Mouse (Mus musculus): Measurements from ENCODE around the gene Boc. TPM values are rescaled to one million over a fixed set of nuclear protein-coding genes. Genes with fewer than 3 reads are reported as not detected.

Boc gene
- polyA plus RNA-seq, 2 experiments, result 0.15 to 0.27 TPM

GRCm38 (mm10) chr16:44529691-44530090 lies 29.0 kb downstream of the Boc start:
- H3K9me3 ChIP-seq (ENCODE audit: control insufficient read depth, low read length), result no peaks in the 10 kb centered on the region
- no peaks in the 10 kb centered on the region for H3K36me3 ChIP-seq (replicated peaks; ENCODE audit: control insufficient read depth, insufficient read depth, low read depth)
- H3K27ac ChIP-seq, result no peak overlapping the region
- no peak overlapping the region for H3K4me2 ChIP-seq (ENCODE audit: low read depth)
- ATAC-seq (ENCODE audit: insufficient read depth) (no peak), DNase-seq (ENCODE audit: low read depth in 3 of 3, low spot score in 3 of 3) (no peak)
- H3K9ac ChIP-seq (replicated peaks), result no peak overlapping the region
- no peaks in the 10 kb centered on the region for H3K27me3 ChIP-seq (ENCODE audit: control insufficient read depth, insufficient read depth, low read length)
- no peak for TF ChIP-seq CTCF (IDR thresholded peaks at IDR 0.05; ENCODE audit: low read depth)
- TF ChIP-seq EP300 (IDR thresholded peaks at IDR 0.05; ENCODE audit: low read depth), result no peak
- WGBS (ENCODE audit: insufficient replicate concordance), result 65% methylated on average over 8 of the region's 8 CpGs
- no peak overlapping the region for H3K4me3 ChIP-seq (ENCODE audit: insufficient read depth in 1 of 2, low read depth in 2 of 2, low read length in 2 of 2)
- no peaks in the 10 kb centered on the region for H3K4me1 ChIP-seq (replicated peaks; ENCODE audit: control insufficient read depth in 2 of 2, insufficient read depth in 2 of 2, low read length in 1 of 2)

GRCm38 (mm10) chr16:44528955-44529354 lies 29.7 kb downstream of the Boc start:
- Histone ChIP-seq H3K9ac (replicated peaks) (no peak overlapping the region), H3K27me3 (ENCODE audit: control insufficient read depth, insufficient read depth, low read length) (no peaks in the 10 kb centered on the region), H3K36me3 (replicated peaks; ENCODE audit: control insufficient read depth, insufficient read depth, low read depth) (no peaks in the 10 kb centered on the region), H3K4me1 (replicated peaks; ENCODE audit: control insufficient read depth in 2 of 2, insufficient read depth in 2 of 2, low read length in 1 of 2) (no peaks in the 10 kb centered on the region), H3K27ac (no peak overlapping the region), H3K4me2 (ENCODE audit: low read depth) (no peak overlapping the region), H3K9me3 (ENCODE audit: control insufficient read depth, low read length) (no peaks in the 10 kb centered on the region), H3K4me3 (ENCODE audit: insufficient read depth in 1 of 2, low read depth in 2 of 2, low read length in 2 of 2) (no peak overlapping the region)
- DNase-seq (ENCODE audit: low read depth in 3 of 3, low spot score in 3 of 3), result no peak
- 71% methylated on average over 7 of the region's 7 CpGs for WGBS (ENCODE audit: insufficient replicate concordance)
- TF ChIP-seq EP300 (IDR thresholded peaks at IDR 0.05; ENCODE audit: low read depth) (no peak), CTCF (IDR thresholded peaks at IDR 0.05; ENCODE audit: low read depth) (no peak)
- ATAC-seq (ENCODE audit: insufficient read depth), result no peak

- Histone ChIP-seq H3K4me3 (ENCODE audit: insufficient read depth in 1 of 2, low read depth in 2 of 2, low read length in 2 of 2) (no peak overlapping the region), H3K4me2 (ENCODE audit: low read depth) (no peak overlapping the region), H3K4me1 (replicated peaks; ENCODE audit: control insufficient read depth in 2 of 2, insufficient read depth in 2 of 2, low read length in 1 of 2) (no peaks in the 10 kb centered on the region), H3K27me3 (ENCODE audit: control insufficient read depth, insufficient read depth, low read length) (no peaks in the 10 kb centered on the region), H3K9me3 (ENCODE audit: control insufficient read depth, low read length) (no peaks in the 10 kb centered on the region), H3K27ac (no peak overlapping the region), H3K9ac (replicated peaks) (no peak overlapping the region), H3K36me3 (replicated peaks; ENCODE audit: control insufficient read depth, insufficient read depth, low read depth) (no peaks in the 10 kb centered on the region)
- no peak for TF ChIP-seq EP300 (IDR thresholded peaks at IDR 0.05; ENCODE audit: low read depth)
- TF ChIP-seq CTCF (IDR thresholded peaks at IDR 0.05; ENCODE audit: low read depth), result no peak
- 57% methylated on average over 11 of the region's 11 CpGs for WGBS (ENCODE audit: insufficient replicate concordance)
- ATAC-seq (ENCODE audit: insufficient read depth), result no peak
- DNase-seq (ENCODE audit: low read depth in 3 of 3, low spot score in 3 of 3), result no peak
Measured at GRCm38 (mm10) chr16:44527218-44527905, 31.3 kb downstream of the Boc start.

GRCm38 (mm10) chr16:44526689-44527088 lies 32.0 kb downstream of the Boc start:
- TF ChIP-seq EP300 (IDR thresholded peaks at IDR 0.05; ENCODE audit: low read depth), result no peak
- no peak for TF ChIP-seq CTCF (IDR thresholded peaks at IDR 0.05; ENCODE audit: low read depth)
- WGBS (ENCODE audit: insufficient replicate concordance), result 52% methylated on average over 12 of the region's 12 CpGs
- Histone ChIP-seq H3K27me3 (ENCODE audit: control insufficient read depth, insufficient read depth, low read length) (no peaks in the 10 kb centered on the region), H3K27ac (no peak overlapping the region), H3K9me3 (ENCODE audit: control insufficient read depth, low read length) (no peaks in the 10 kb centered on the region), H3K36me3 (replicated peaks; ENCODE audit: control insufficient read depth, insufficient read depth, low read depth) (no peaks in the 10 kb centered on the region), H3K9ac (replicated peaks) (no peak overlapping the region), H3K4me2 (ENCODE audit: low read depth) (no peak overlapping the region), H3K4me1 (replicated peaks; ENCODE audit: control insufficient read depth in 2 of 2, insufficient read depth in 2 of 2, low read length in 1 of 2) (no peaks in the 10 kb centered on the region), H3K4me3 (ENCODE audit: insufficient read depth in 1 of 2, low read depth in 2 of 2, low read length in 2 of 2) (no peak overlapping the region)
- no peak for ATAC-seq (ENCODE audit: insufficient read depth)
- no peak for DNase-seq (ENCODE audit: low read depth in 3 of 3, low spot score in 3 of 3)

DNA sequence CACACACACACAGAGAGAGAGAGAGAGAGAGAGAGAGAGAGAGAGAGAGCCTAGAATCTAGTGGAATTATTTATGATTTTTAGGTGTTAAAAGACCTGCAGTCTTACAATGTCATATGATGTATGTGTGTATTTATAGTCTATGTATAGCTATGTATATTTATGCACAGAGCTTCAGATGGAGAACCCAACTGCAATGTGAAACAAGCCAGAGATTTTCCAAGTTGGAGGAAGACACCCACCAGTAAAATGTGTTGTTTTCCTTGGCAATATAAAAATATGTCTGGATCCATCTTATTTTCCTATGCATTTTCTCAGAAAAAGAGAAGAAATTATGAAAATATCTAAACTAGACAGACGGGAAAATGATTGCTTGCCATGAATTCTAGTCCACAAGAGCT lies 32.7 kb downstream of the Boc start:
- no peaks in the 10 kb centered on the region for H3K27me3 ChIP-seq (ENCODE audit: control insufficient read depth, insufficient read depth, low read length)
- H3K9me3 ChIP-seq (ENCODE audit: control insufficient read depth, low read length), result no peaks in the 10 kb centered on the region
- ATAC-seq (ENCODE audit: insufficient read depth) (no peak), DNase-seq (ENCODE audit: low read depth in 3 of 3, low spot score in 3 of 3) (no peak)
- H3K4me2 ChIP-seq (ENCODE audit: low read depth), result no peak overlapping the region
- no peak overlapping the region for H3K27ac ChIP-seq
- no peaks in the 10 kb centered on the region for H3K36me3 ChIP-seq (replicated peaks; ENCODE audit: control insufficient read depth, insufficient read depth, low read depth)
- H3K4me1 ChIP-seq (replicated peaks; ENCODE audit: control insufficient read depth in 2 of 2, insufficient read depth in 2 of 2, low read length in 1 of 2), result no peaks in the 10 kb centered on the region
- no peak for TF ChIP-seq EP300 (IDR thresholded peaks at IDR 0.05; ENCODE audit: low read depth)
- TF ChIP-seq CTCF (IDR thresholded peaks at IDR 0.05; ENCODE audit: low read depth), result no peak
- H3K4me3 ChIP-seq (ENCODE audit: insufficient read depth in 1 of 2, low read depth in 2 of 2, low read length in 2 of 2), result no peak overlapping the region
- no peak overlapping the region for H3K9ac ChIP-seq (replicated peaks)
- WGBS (ENCODE audit: insufficient replicate concordance), result 68% methylated on average over 1 of the region's 1 CpGs
